Mouse (Mus musculus) thymus, postnatal 4 days (tissue): ENCODE measurements at regions not wholly inside any gene's neighbourhood (a gene's known extent, or its start where the extent isn't known, plus 50 kb on each side); places are given as distances from the start of the nearest gene placed in this dataset.

ENCODE experiments used
- DNase-seq: peaks from one replicate; pipeline ENCODE4 v3.0.0; 2021

GRCm38 (mm10) chr10:37212350-37213035, 73.8 kb upstream of the Marcks start:
- no peak for DNase-seq

GRCm38 (mm10) chr10:37211305-37211704, 72.6 kb upstream of the Marcks start:
- no peak for DNase-seq

GRCm38 (mm10) chr10:37210223-37210622, 71.5 kb upstream of the Marcks start:
- DNase-seq, result no peak

- no peak for DNase-seq
Measured at GRCm38 (mm10) chr10:37206986-37207385, 68.3 kb upstream of the Marcks start.

- DNase-seq, result no peak
Measured at GRCm38 (mm10) chr10:37206546-37206945, 67.8 kb upstream of the Marcks start.

GRCm38 (mm10) chr10:37203709-37204108, 65.0 kb upstream of the Marcks start:
- DNase-seq, result no peak

GRCm38 (mm10) chr10:37194798-37195453, 56.2 kb upstream of the Marcks start:
- peak; percentile 65 for DNase-seq

- peak; percentile 31 for DNase-seq
Measured at GRCm38 (mm10) chr10:37194131-37194797, 55.5 kb upstream of the Marcks start.

- peak; percentile 51 for DNase-seq
Measured at GRCm38 (mm10) chr10:37192661-37193060, 53.9 kb upstream of the Marcks start.

GRCm38 (mm10) chr10:37190092-37190491, 51.4 kb upstream of the Marcks start:
- DNase-seq, result no peak
